Mouse (Mus musculus) kidney, postnatal 0 days (tissue): Measurements from ENCODE around the gene Serpinb9b. TPM values are rescaled to one million over a fixed set of nuclear protein-coding genes. Genes with fewer than 3 reads are reported as not detected.

Experiments used
- ATAC-seq: fragments of 200-750 bp; cut with Nextera tagmentation; replicated peaks from 2 replicates; pipeline ENCODE4 v1.8.0; 2017; ENCODE audit warnings: low read depth, moderate number of reproducible peaks, moderate TSS enrichment, moderate library complexity; ENCODE audit not compliant: low FRiP score
- DNase-seq: peaks from one replicate; pipeline ENCODE4 v3.0.0-alpha.2; 2016; ENCODE audit warnings: low spot score
- H3K27ac ChIP-seq: fragments of 300-500 bp; sonication (generic); 2 replicates; pipeline ENCODE4 v1.5.1; 2014; ENCODE audit warnings: mild to moderate bottlenecking
- H3K27me3 ChIP-seq: fragments of 300-500 bp; sonication (generic); 2 replicates; pipeline ENCODE4 v1.6.1; 2014; ENCODE audit warnings: low read length, mixed read lengths; ENCODE audit not compliant: insufficient read depth
- H3K36me3 ChIP-seq: fragments of 300-500 bp; sonication (generic); 2 replicates; pipeline ENCODE4 v1.6.1; 2014; ENCODE audit warnings: low read length, mixed read lengths; ENCODE audit not compliant: insufficient read depth
- H3K4me1 ChIP-seq: fragments of 300-500 bp; sonication (generic); replicated peaks from 2 replicates; pipeline ENCODE4 v1.6.1; 2014; ENCODE audit warnings: antibody characterized with exemption, low read length, mixed read lengths; ENCODE audit not compliant: insufficient read depth
- H3K4me2 ChIP-seq: fragments of 300-500 bp; sonication (generic); 2 replicates; pipeline ENCODE4 v1.6.1; 2014; ENCODE audit warnings: mild to moderate bottlenecking, low read length, moderate library complexity, mixed read lengths
- H3K4me3 ChIP-seq: fragments of 300-500 bp; sonication (generic); replicated peaks from 2 replicates; pipeline ENCODE4 v1.5.1; 2014; ENCODE audit warnings: low read depth, low read length
- H3K9ac ChIP-seq: fragments of 300-500 bp; sonication (generic); 2 replicates; pipeline ENCODE4 v1.6.1; 2014; ENCODE audit warnings: low read depth, low read length
- H3K9me3 ChIP-seq: fragments of 300-500 bp; sonication (generic); replicated peaks from 2 replicates; pipeline ENCODE4 v1.6.1; 2016; ENCODE audit warnings: low read length, inconsistent platforms, mixed read lengths
- CTCF ChIP-seq: IDR thresholded peaks from 2 replicates; pipeline ENCODE4 v1.5.1; 2016; ENCODE audit warnings: antibody characterized with exemption, low read depth, mild to moderate bottlenecking, moderate library complexity
- WGBS: fragments of 180-500 bp; shearing (Covaris S2); extraction: QIAGEN DNeasy Blood & Tissue Kit; methylation state at CpG from one replicate; pipeline ENCODE4 v1.1.7; 2014; 5-methylcytosine and 5-hydroxymethylcytosine counted together
- polyA plus RNA-seq: library from polyadenylated mRNA; unstranded; fragments of >200 nt; fragmentation: Nextera tagmentation; extraction: Ambion mirVana; gene quantifications from 2 replicates; pipeline ENCODE4 v1.2.1, GENCODE M21; 2015

Gene Serpinb9b
- polyA plus RNA-seq, 1 experiment from 2014 or later: 0.16 TPM

DNA sequence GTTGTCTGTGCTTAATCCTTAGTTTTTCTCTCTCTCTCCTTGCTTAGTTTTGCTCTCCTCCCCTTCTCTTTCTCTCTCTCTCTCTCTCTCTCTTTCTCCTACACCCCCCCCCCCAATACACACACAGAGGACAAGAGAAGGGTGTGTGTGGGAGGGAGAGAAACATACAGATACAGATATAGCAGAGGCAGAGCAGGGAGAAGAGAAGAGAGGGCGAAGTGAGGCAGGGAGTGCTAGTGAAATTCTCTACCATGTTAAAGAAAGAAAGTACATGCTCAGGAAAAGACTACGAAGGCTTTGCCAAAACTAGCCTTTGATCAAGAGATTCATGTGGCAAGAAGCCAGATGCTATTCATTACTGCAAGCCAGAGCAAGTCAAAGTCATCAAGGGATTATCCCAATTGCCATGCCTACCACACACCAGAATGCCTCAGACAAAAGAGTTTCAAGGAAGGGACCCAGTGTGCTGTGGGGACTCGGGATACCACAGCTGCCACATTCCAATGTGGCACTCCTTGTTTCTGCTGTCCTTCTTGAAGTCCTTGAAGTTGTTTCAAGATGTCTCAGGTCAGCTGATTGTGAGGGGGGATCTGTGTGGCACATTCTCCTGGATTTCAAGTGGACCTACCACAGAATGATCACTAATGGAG is 51.0 kb downstream of the Serpinb9b start, which contains the start of gene Serpinb1b:
TSS of gene Serpinb1b (plus strand) at position 520 of the 650 bp plus-strand sequence.
- 64% methylated on average over 3 of the region's 3 CpGs for WGBS
- H3K9me3 ChIP-seq: no peaks in the 10 kb centered on the region
- H3K9ac ChIP-seq: no peak within 1 kb of the TSS
- no peaks in the 10 kb centered on the region for H3K4me1 ChIP-seq
- DNase-seq: no peak
- H3K4me3 ChIP-seq: no peak within 1 kb of the TSS
- no peak for ATAC-seq
- H3K36me3 ChIP-seq: no peaks in the 10 kb centered on the region
- no peak within 1 kb of the TSS for H3K27ac ChIP-seq
- no peak for TF ChIP-seq CTCF
- H3K4me2 ChIP-seq: peak within 1 kb of the TSS; percentile 29; the same call in 1 of the 2 replicates
- H3K27me3 ChIP-seq: no peaks in the 10 kb centered on the region

GRCm38 (mm10) chr13:33079391-33079790 is 52.2 kb downstream of the Serpinb9b start:
- Histone ChIP-seq H3K4me2 (peak overlapping the region; percentile 29; the same call in 1 of the 2 replicates), H3K36me3 (no peaks in the 10 kb centered on the region), H3K9ac (no peak overlapping the region), H3K4me1 (no peaks in the 10 kb centered on the region), H3K27ac (no peak overlapping the region), H3K9me3 (no peaks in the 10 kb centered on the region), H3K4me3 (no peak overlapping the region), H3K27me3 (no peaks in the 10 kb centered on the region)
- peak; percentile 67 for TF ChIP-seq CTCF
- ATAC-seq (no peak), DNase-seq (peak; percentile 81)
- WGBS: 22% methylated on average over 6 of the region's 6 CpGs

GRCm38 (mm10) chr13:33080356-33080755 is 53.1 kb downstream of the Serpinb9b start:
- Histone ChIP-seq H3K36me3 (no peaks in the 10 kb centered on the region), H3K9me3 (no peaks in the 10 kb centered on the region), H3K4me3 (no peak overlapping the region), H3K4me1 (no peaks in the 10 kb centered on the region), H3K27me3 (no peaks in the 10 kb centered on the region), H3K9ac (no peak overlapping the region), H3K27ac (no peak overlapping the region), H3K4me2 (no peak overlapping the region)
- DNase-seq: peak; percentile 23
- 18% methylated on average over 3 of the region's 3 CpGs for WGBS
- ATAC-seq: no peak
- peak; percentile 68 for TF ChIP-seq CTCF

- Histone ChIP-seq H3K36me3 (no peaks in the 10 kb centered on the region), H3K4me2 (no peak overlapping the region), H3K27ac (no peak overlapping the region), H3K9ac (no peak overlapping the region), H3K4me1 (no peaks in the 10 kb centered on the region), H3K27me3 (no peaks in the 10 kb centered on the region), H3K4me3 (no peak overlapping the region), H3K9me3 (no peaks in the 10 kb centered on the region)
- DNase-seq (no peak), ATAC-seq (no peak)
- 60% methylated on average over 2 of the region's 2 CpGs for WGBS
- no peak for TF ChIP-seq CTCF
These were observed 56.6 kb downstream of the Serpinb9b start for GRCm38 (mm10) chr13:33083834-33084233.

DNA sequence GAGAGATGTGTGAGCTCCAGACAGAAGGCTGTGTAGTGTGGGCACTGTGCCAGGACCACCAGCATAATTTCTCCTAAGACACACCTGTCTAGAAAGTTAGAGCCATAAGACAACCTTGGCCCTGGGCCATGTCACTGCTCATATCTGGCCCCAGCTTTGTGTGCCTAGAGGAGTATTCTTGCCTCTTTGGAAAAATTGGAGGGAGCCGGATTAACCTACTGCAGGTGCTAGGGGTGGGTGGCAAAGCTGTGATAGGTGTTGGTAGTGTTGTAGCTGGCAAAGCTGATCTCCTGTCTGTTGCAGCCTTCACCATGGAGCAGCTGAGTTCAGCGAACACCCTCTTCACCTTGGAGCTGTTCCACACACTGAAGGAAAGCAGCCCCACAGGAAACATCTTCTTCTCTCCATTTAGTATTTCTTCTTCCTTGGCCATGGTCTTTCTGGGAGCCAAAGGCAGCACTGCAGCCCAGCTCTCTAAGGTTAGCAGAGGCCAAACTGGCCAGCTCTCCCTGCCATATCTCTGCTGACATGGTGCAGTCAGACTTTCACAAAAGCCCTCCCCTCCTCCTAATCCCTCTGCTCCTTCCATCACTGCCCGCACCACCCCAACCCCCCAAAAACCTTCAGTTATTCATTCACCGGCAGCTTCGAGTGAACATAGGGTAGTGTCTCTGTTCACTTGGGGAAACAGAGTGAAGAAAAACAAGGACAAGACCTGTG is 57.9 kb downstream of the Serpinb9b start:
- no peaks in the 10 kb centered on the region for H3K36me3 ChIP-seq
- no peak overlapping the region for H3K9ac ChIP-seq
- no peak for TF ChIP-seq CTCF
- no peak overlapping the region for H3K4me3 ChIP-seq
- H3K27ac ChIP-seq: no peak overlapping the region
- H3K27me3 ChIP-seq: no peaks in the 10 kb centered on the region
- no peak for DNase-seq
- WGBS: 61% methylated on average over 5 of the region's 5 CpGs
- H3K4me2 ChIP-seq: no peak overlapping the region
- ATAC-seq: no peak
- no peaks in the 10 kb centered on the region for H3K4me1 ChIP-seq
- no peaks in the 10 kb centered on the region for H3K9me3 ChIP-seq

GRCm38 (mm10) chr13:33085695-33086432 is 58.6 kb downstream of the Serpinb9b start:
- H3K27me3 ChIP-seq: no peaks in the 10 kb centered on the region
- H3K4me2 ChIP-seq: no peak overlapping the region
- H3K9ac ChIP-seq: no peak overlapping the region
- DNase-seq (no peak), ATAC-seq (no peak)
- H3K4me3 ChIP-seq: no peak overlapping the region
- no peaks in the 10 kb centered on the region for H3K9me3 ChIP-seq
- TF ChIP-seq CTCF: no peak
- H3K36me3 ChIP-seq: no peaks in the 10 kb centered on the region
- no peak overlapping the region for H3K27ac ChIP-seq
- no peaks in the 10 kb centered on the region for H3K4me1 ChIP-seq
